Mouse (Mus musculus): ENCODE results near the gene Sprr2e. TPM values are rescaled to one million over a fixed set of nuclear protein-coding genes. Genes with fewer than 3 reads are reported as not detected.

Sprr2e gene
- polyA plus RNA-seq (2016; fragmentation: Nextera tagmentation; extraction: Ambion mirVana), result not detected in 2 replicates

- no peak for ATAC-seq (ENCODE audit: low FRiP score)
- no peak within 1 kb of the TSS for H3K4me2 ChIP-seq (replicated peaks)
- H3K4me1 ChIP-seq, result no peaks in the 10 kb centered on the region
- H3K4me3 ChIP-seq, result no peak within 1 kb of the TSS
- H3K36me3 ChIP-seq, result no peaks in the 10 kb centered on the region
- no peak within 1 kb of the TSS for H3K27ac ChIP-seq
- no peak within 1 kb of the TSS for H3K9ac ChIP-seq
- H3K27me3 ChIP-seq, result no peaks in the 10 kb centered on the region
- H3K9me3 ChIP-seq (replicated peaks), result no peaks in the 10 kb centered on the region
- 83% methylated on average over 2 of the region's 2 CpGs for WGBS
These were observed at the start of gene Sprr2e for GRCm38 (mm10) chr3:92351843-92352242. Gene Sprr2e, plus strand, starts transcription at chr3:92352143.

GRCm38 (mm10) chr3:92307406-92307805 is 44.5 kb upstream of the Sprr2e start:
- Histone ChIP-seq H3K9ac (no peak overlapping the region), H3K36me3 (no peaks in the 10 kb centered on the region), H3K27me3 (no peaks in the 10 kb centered on the region), H3K27ac (no peak overlapping the region), H3K4me2 (replicated peaks) (no peak overlapping the region), H3K4me3 (no peak overlapping the region), H3K9me3 (replicated peaks) (no peaks in the 10 kb centered on the region), H3K4me1 (no peaks in the 10 kb centered on the region)
- 93% methylated on average over 1 of the region's 1 CpGs for WGBS
- ATAC-seq (ENCODE audit: low FRiP score), result no peak

GRCm38 (mm10) chr3:92316320-92316719 is 35.6 kb upstream of the Sprr2e start, which contains the start of gene Sprr2b:
Gene Sprr2b, plus strand, starts transcription at chr3:92316620.
- H3K9ac ChIP-seq, result no peak within 1 kb of the TSS
- 80% methylated on average over 2 of the region's 2 CpGs for WGBS
- no peaks in the 10 kb centered on the region for H3K36me3 ChIP-seq
- H3K27me3 ChIP-seq, result no peaks in the 10 kb centered on the region
- ATAC-seq (ENCODE audit: low FRiP score), result no peak
- H3K4me3 ChIP-seq, result no peak within 1 kb of the TSS
- no peaks in the 10 kb centered on the region for H3K9me3 ChIP-seq (replicated peaks)
- no peaks in the 10 kb centered on the region for H3K4me1 ChIP-seq
- H3K4me2 ChIP-seq (replicated peaks), result no peak within 1 kb of the TSS
- H3K27ac ChIP-seq, result no peak within 1 kb of the TSS

- Histone ChIP-seq H3K9me3 (replicated peaks) (no peaks in the 10 kb centered on the region), H3K27ac (no peak overlapping the region), H3K4me2 (replicated peaks) (no peak overlapping the region), H3K9ac (no peak overlapping the region), H3K4me3 (no peak overlapping the region), H3K4me1 (no peaks in the 10 kb centered on the region), H3K27me3 (no peaks in the 10 kb centered on the region), H3K36me3 (no peaks in the 10 kb centered on the region)
- ATAC-seq (ENCODE audit: low FRiP score), result no peak
- 62% methylated on average over 2 of the region's 2 CpGs for WGBS
These were observed 34.6 kb upstream of the Sprr2e start for GRCm38 (mm10) chr3:92317384-92317783.

- Histone ChIP-seq H3K36me3 (no peaks in the 10 kb centered on the region), H3K9me3 (replicated peaks) (no peaks in the 10 kb centered on the region), H3K9ac (no peak overlapping the region), H3K27ac (no peak overlapping the region), H3K4me1 (no peaks in the 10 kb centered on the region), H3K27me3 (no peaks in the 10 kb centered on the region), H3K4me2 (replicated peaks) (no peak overlapping the region), H3K4me3 (no peak overlapping the region)
- ATAC-seq (ENCODE audit: low FRiP score), result no peak
- WGBS, result 81% methylated on average over 1 of the region's 1 CpGs
These were observed 15.7 kb upstream of the Sprr2e start for GRCm38 (mm10) chr3:92336278-92336677.

- no peaks in the 10 kb centered on the region for H3K36me3 ChIP-seq
- H3K27ac ChIP-seq, result no peak within 1 kb of the TSS
- H3K4me2 ChIP-seq (replicated peaks), result no peak within 1 kb of the TSS
- H3K4me3 ChIP-seq, result no peak within 1 kb of the TSS
- H3K4me1 ChIP-seq, result no peaks in the 10 kb centered on the region
- no peak for ATAC-seq (ENCODE audit: low FRiP score)
- H3K9ac ChIP-seq, result no peak within 1 kb of the TSS
- 86% methylated on average over 5 of the region's 5 CpGs for WGBS
- H3K9me3 ChIP-seq (replicated peaks), result no peaks in the 10 kb centered on the region
- H3K27me3 ChIP-seq, result no peaks in the 10 kb centered on the region
These were observed 13.1 kb upstream of the Sprr2e start, which contains the start of gene Sprr2d for GRCm38 (mm10) chr3:92338840-92339239. Gene Sprr2d, plus strand, starts transcription at chr3:92339140.

- H3K4me1 ChIP-seq, result no peaks in the 10 kb centered on the region
- no peak overlapping the region for H3K9ac ChIP-seq
- H3K4me3 ChIP-seq, result no peak overlapping the region
- no peaks in the 10 kb centered on the region for H3K27me3 ChIP-seq
- H3K9me3 ChIP-seq (replicated peaks), result no peaks in the 10 kb centered on the region
- no peak for ATAC-seq (ENCODE audit: low FRiP score)
- no peaks in the 10 kb centered on the region for H3K36me3 ChIP-seq
- no peak overlapping the region for H3K4me2 ChIP-seq (replicated peaks)
- no peak overlapping the region for H3K27ac ChIP-seq
These were observed 9.7 kb downstream of the Sprr2e start for GRCm38 (mm10) chr3:92361619-92362018.

GRCm38 (mm10) chr3:92364887-92365286 is 12.9 kb downstream of the Sprr2e start, which contains the start of gene Sprr2f:
Gene Sprr2f, plus strand, starts transcription at chr3:92365187.
- ATAC-seq (ENCODE audit: low FRiP score), result no peak
- no peaks in the 10 kb centered on the region for H3K27me3 ChIP-seq
- 74% methylated on average over 3 of the region's 3 CpGs for WGBS
- H3K9ac ChIP-seq, result no peak within 1 kb of the TSS
- no peaks in the 10 kb centered on the region for H3K9me3 ChIP-seq (replicated peaks)
- no peak within 1 kb of the TSS for H3K4me3 ChIP-seq
- H3K27ac ChIP-seq, result no peak within 1 kb of the TSS
- no peaks in the 10 kb centered on the region for H3K36me3 ChIP-seq
- no peak within 1 kb of the TSS for H3K4me2 ChIP-seq (replicated peaks)
- no peaks in the 10 kb centered on the region for H3K4me1 ChIP-seq

- no peak overlapping the region for H3K4me3 ChIP-seq
- ATAC-seq (ENCODE audit: low FRiP score), result no peak
- H3K36me3 ChIP-seq, result no peaks in the 10 kb centered on the region
- H3K27me3 ChIP-seq, result no peaks in the 10 kb centered on the region
- WGBS, result 76% methylated on average over 2 of the region's 2 CpGs
- H3K4me2 ChIP-seq (replicated peaks), result no peak overlapping the region
- no peak overlapping the region for H3K27ac ChIP-seq
- H3K4me1 ChIP-seq, result no peaks in the 10 kb centered on the region
- H3K9me3 ChIP-seq (replicated peaks), result no peaks in the 10 kb centered on the region
- H3K9ac ChIP-seq, result no peak overlapping the region
These were observed 21.7 kb downstream of the Sprr2e start for GRCm38 (mm10) chr3:92373613-92374012.

GRCm38 (mm10) chr3:92385385-92385784 is 33.4 kb downstream of the Sprr2e start, which contains the start of gene Sprr2h:
Gene Sprr2h, plus strand, starts transcription at chr3:92385685.
- H3K4me2 ChIP-seq (replicated peaks), result no peak within 1 kb of the TSS
- H3K4me3 ChIP-seq, result no peak within 1 kb of the TSS
- WGBS, result 96% methylated on average over 1 of the region's 1 CpGs
- no peak within 1 kb of the TSS for H3K27ac ChIP-seq
- H3K4me1 ChIP-seq, result no peaks in the 10 kb centered on the region
- H3K9ac ChIP-seq, result no peak within 1 kb of the TSS
- no peaks in the 10 kb centered on the region for H3K27me3 ChIP-seq
- no peak for ATAC-seq (ENCODE audit: low FRiP score)
- H3K9me3 ChIP-seq (replicated peaks), result no peaks in the 10 kb centered on the region
- H3K36me3 ChIP-seq, result no peaks in the 10 kb centered on the region

GRCm38 (mm10) chr3:92394301-92394700 is 42.4 kb downstream of the Sprr2e start:
- H3K4me3 ChIP-seq, result no peak overlapping the region
- H3K27ac ChIP-seq, result no peak overlapping the region
- H3K4me1 ChIP-seq, result no peaks in the 10 kb centered on the region
- no peaks in the 10 kb centered on the region for H3K27me3 ChIP-seq
- H3K4me2 ChIP-seq (replicated peaks), result no peak overlapping the region
- H3K9ac ChIP-seq, result no peak overlapping the region
- ATAC-seq (ENCODE audit: low FRiP score), result no peak
- H3K36me3 ChIP-seq, result no peaks in the 10 kb centered on the region
- 54% methylated on average over 1 of the region's 1 CpGs for WGBS
- no peaks in the 10 kb centered on the region for H3K9me3 ChIP-seq (replicated peaks)
